Mouse (Mus musculus) kidney, adult 2 months (tissue): Measurements from ENCODE around the gene Tnks2.

ENCODE experiments used
- CTCF ChIP-seq: fragments of 200-500 bp; conservative IDR thresholded peaks from 2 replicates; pipeline ENCODE4 v1.5.1; 2011; ENCODE audit warnings: low read depth, mild to moderate bottlenecking, control low read depth, low read length, moderate library complexity, mixed read lengths; ENCODE audit not compliant: insufficient read depth, insufficient read length
- POLR2A ChIP-seq: fragments of 200-500 bp; IDR thresholded peaks from one replicate; pipeline ENCODE4 v1.6.1; 2011; ENCODE audit warnings: low read depth, low read length, control low read depth

GRCm38 (mm10) chr19:36916206-36916605 is 82.2 kb downstream of the Tnks2 start:
- TF ChIP-seq CTCF, result no peak
- no peak for TF ChIP-seq POLR2A
